Mouse (Mus musculus) stomach, embryonic 14.5 days (tissue): ENCODE measurements around the gene Apobec1. TPM values are rescaled to one million over a fixed set of nuclear protein-coding genes. Genes with fewer than 3 reads are reported as not detected.

ENCODE experiments used
- ATAC-seq: fragments of 200-750 bp; cut with Nextera tagmentation; 2 replicates; pipeline ENCODE4 v1.8.0; 2017; ENCODE audit warnings: low read depth, moderate TSS enrichment; ENCODE audit not compliant: insufficient number of reproducible peaks, insufficient read depth, low FRiP score
- H3K27ac ChIP-seq: fragments of 300-500 bp; sonication (generic); 2 replicates; pipeline ENCODE4 v1.5.1; 2014; ENCODE audit warnings: mild to moderate bottlenecking, low read length, moderate library complexity, mixed read lengths
- H3K27me3 ChIP-seq: fragments of 300-500 bp; sonication (generic); 2 replicates; pipeline ENCODE4 v1.6.1; 2014; ENCODE audit warnings: low read length, control low read depth, mixed read lengths; ENCODE audit not compliant: control insufficient read depth, insufficient read depth
- H3K36me3 ChIP-seq: fragments of 300-500 bp; sonication (generic); 2 replicates; pipeline ENCODE4 v1.6.1; 2014; ENCODE audit warnings: mild to moderate bottlenecking, control low read depth, low read length, moderate library complexity, mixed read lengths; ENCODE audit not compliant: control insufficient read depth, insufficient read depth
- H3K4me1 ChIP-seq: fragments of 300-500 bp; sonication (generic); 2 replicates; pipeline ENCODE4 v1.6.1; 2014; ENCODE audit warnings: low read length, control low read depth, mixed read lengths; ENCODE audit not compliant: control insufficient read depth, insufficient read depth
- H3K4me2 ChIP-seq: fragments of 300-500 bp; sonication (generic); replicated peaks from 2 replicates; pipeline ENCODE4 v1.6.1; 2014; ENCODE audit warnings: low read depth, low read length, control low read depth
- H3K4me3 ChIP-seq: fragments of 300-500 bp; sonication (generic); 2 replicates; pipeline ENCODE4 v1.5.1; 2014; ENCODE audit warnings: low read depth, low read length, control low read depth
- H3K9ac ChIP-seq: fragments of 300-500 bp; sonication (generic); replicated peaks from 2 replicates; pipeline ENCODE4 v1.6.1; 2014; ENCODE audit warnings: low read depth, mild to moderate bottlenecking, control low read depth, low read length, moderate library complexity, mixed read lengths
- H3K9me3 ChIP-seq: fragments of 300-500 bp; sonication (generic); 2 replicates; pipeline ENCODE4 v1.6.1; 2016; ENCODE audit warnings: low read depth, low read length, control low read depth; ENCODE audit not compliant: control insufficient read depth
- WGBS: fragments of 180-500 bp; shearing (Covaris S2); extraction: QIAGEN DNeasy Blood & Tissue Kit; methylation state at CpG from one replicate; pipeline ENCODE4 v1.1.7; 2014; 5-methylcytosine and 5-hydroxymethylcytosine counted together
- polyA plus RNA-seq: library from polyadenylated mRNA; unstranded; fragments of >200 nt; fragmentation: Nextera tagmentation; extraction: Ambion mirVana; gene quantifications from 2 replicates; pipeline ENCODE4 v1.2.1, GENCODE M21; 2014

Apobec1 gene
- polyA plus RNA-seq, 1 experiment from 2014 or later: 3.9 TPM

GRCm38 (mm10) chr6:122609377-122609728, 7.1 kb upstream of the Apobec1 start:
- no peaks in the 10 kb centered on the region for H3K9me3 ChIP-seq
- H3K4me2 ChIP-seq: no peak overlapping the region
- no peak overlapping the region for H3K27ac ChIP-seq
- H3K4me1 ChIP-seq: no peaks in the 10 kb centered on the region
- no peaks in the 10 kb centered on the region for H3K27me3 ChIP-seq
- no peak overlapping the region for H3K9ac ChIP-seq
- H3K4me3 ChIP-seq: no peak overlapping the region
- no peaks in the 10 kb centered on the region for H3K36me3 ChIP-seq
- 62% methylated on average over 9 of the region's 9 CpGs for WGBS
- no peak for ATAC-seq

GRCm38 (mm10) chr6:122608434-122609376, 6.5 kb upstream of the Apobec1 start:
- no peaks in the 10 kb centered on the region for H3K36me3 ChIP-seq
- ATAC-seq: no peak
- H3K4me3 ChIP-seq: no peak overlapping the region
- no peaks in the 10 kb centered on the region for H3K4me1 ChIP-seq
- no peak overlapping the region for H3K9ac ChIP-seq
- H3K27ac ChIP-seq: no peak overlapping the region
- no peaks in the 10 kb centered on the region for H3K27me3 ChIP-seq
- H3K9me3 ChIP-seq: no peaks in the 10 kb centered on the region
- 78% methylated on average over 10 of the region's 10 CpGs for WGBS
- no peak overlapping the region for H3K4me2 ChIP-seq

- no peak for ATAC-seq
Observed at GRCm38 (mm10) chr6:122607700-122608099, 5.5 kb upstream of the Apobec1 start.

GRCm38 (mm10) chr6:122606661-122607060, 4.4 kb upstream of the Apobec1 start:
- Histone ChIP-seq H3K4me1 (no peaks in the 10 kb centered on the region), H3K4me3 (no peak overlapping the region), H3K9ac (no peak overlapping the region), H3K4me2 (no peak overlapping the region), H3K27ac (no peak overlapping the region), H3K9me3 (no peaks in the 10 kb centered on the region), H3K27me3 (no peaks in the 10 kb centered on the region), H3K36me3 (no peaks in the 10 kb centered on the region)
- ATAC-seq: no peak
- 93% methylated on average over 11 of the region's 11 CpGs for WGBS

More at GRCm38 (mm10) chr6:122607700-122608099, 5.5 kb upstream of the Apobec1 start:
- 89% methylated on average over 12 of the region's 12 CpGs for WGBS
- H3K9ac ChIP-seq: no peak overlapping the region
- H3K27me3 ChIP-seq: no peaks in the 10 kb centered on the region
- H3K9me3 ChIP-seq: no peaks in the 10 kb centered on the region
- no peaks in the 10 kb centered on the region for H3K4me1 ChIP-seq
- H3K4me2 ChIP-seq: no peak overlapping the region
- H3K36me3 ChIP-seq: no peaks in the 10 kb centered on the region
- no peak overlapping the region for H3K27ac ChIP-seq
- no peak overlapping the region for H3K4me3 ChIP-seq

- Histone ChIP-seq H3K27me3 (no peaks in the 10 kb centered on the region), H3K36me3 (no peaks in the 10 kb centered on the region), H3K4me1 (no peaks in the 10 kb centered on the region), H3K4me3 (no peak overlapping the region), H3K27ac (no peak overlapping the region), H3K4me2 (no peak overlapping the region), H3K9me3 (no peaks in the 10 kb centered on the region), H3K9ac (no peak overlapping the region)
- 88% methylated on average over 8 of the region's 8 CpGs for WGBS
- no peak for ATAC-seq
Observed at GRCm38 (mm10) chr6:122605483-122605882, 3.2 kb upstream of the Apobec1 start.

- H3K4me3 ChIP-seq: no peak overlapping the region
- H3K27me3 ChIP-seq: no peaks in the 10 kb centered on the region
- H3K36me3 ChIP-seq: no peaks in the 10 kb centered on the region
- no peaks in the 10 kb centered on the region for H3K9me3 ChIP-seq
- no peak overlapping the region for H3K4me2 ChIP-seq
- no peak overlapping the region for H3K27ac ChIP-seq
- ATAC-seq: no peak
- H3K4me1 ChIP-seq: no peaks in the 10 kb centered on the region
- no peak overlapping the region for H3K9ac ChIP-seq
Observed at GRCm38 (mm10) chr6:122604260-122604659, 2.0 kb upstream of the Apobec1 start.

- H3K9ac ChIP-seq: no peak overlapping the region
- no peaks in the 10 kb centered on the region for H3K4me1 ChIP-seq
- no peaks in the 10 kb centered on the region for H3K9me3 ChIP-seq
- H3K27ac ChIP-seq: no peak overlapping the region; the same call in 1 of the 2 replicates
- no peaks in the 10 kb centered on the region for H3K27me3 ChIP-seq
- WGBS: 38% methylated on average over 1 of the region's 1 CpGs
- H3K4me2 ChIP-seq: peak overlapping the region; percentile 60
- H3K4me3 ChIP-seq: peak overlapping the region; percentile 44; the same call in 1 of the 2 replicates
- no peak for ATAC-seq
- no peaks in the 10 kb centered on the region for H3K36me3 ChIP-seq
Observed at GRCm38 (mm10) chr6:122602992-122603322, 713 bp upstream of the Apobec1 start.

- Histone ChIP-seq H3K36me3 (no peaks in the 10 kb centered on the region), H3K4me3 (peak overlapping the region; percentile 44), H3K27ac (no peak overlapping the region), H3K9ac (no peak overlapping the region), H3K4me1 (no peaks in the 10 kb centered on the region), H3K9me3 (no peaks in the 10 kb centered on the region), H3K4me2 (peak overlapping the region; percentile 60), H3K27me3 (no peaks in the 10 kb centered on the region)
- 90% methylated on average over 3 of the region's 3 CpGs for WGBS
- no peak for ATAC-seq
Observed at GRCm38 (mm10) chr6:122601615-122602014, 629 bp downstream of the Apobec1 start.

- H3K4me3 ChIP-seq: no peak overlapping the region
- no peaks in the 10 kb centered on the region for H3K9me3 ChIP-seq
- H3K36me3 ChIP-seq: no peaks in the 10 kb centered on the region
- no peaks in the 10 kb centered on the region for H3K4me1 ChIP-seq
- no peak overlapping the region for H3K27ac ChIP-seq
- no peak overlapping the region for H3K4me2 ChIP-seq
- 86% methylated on average over 4 of the region's 4 CpGs for WGBS
- no peaks in the 10 kb centered on the region for H3K27me3 ChIP-seq
- no peak overlapping the region for H3K9ac ChIP-seq
- no peak for ATAC-seq
Observed at GRCm38 (mm10) chr6:122601031-122601430, 1.2 kb downstream of the Apobec1 start.
